Comparison of ENCODE assay signal across 8 mouse cellular contexts in the genomic region with DNA sequence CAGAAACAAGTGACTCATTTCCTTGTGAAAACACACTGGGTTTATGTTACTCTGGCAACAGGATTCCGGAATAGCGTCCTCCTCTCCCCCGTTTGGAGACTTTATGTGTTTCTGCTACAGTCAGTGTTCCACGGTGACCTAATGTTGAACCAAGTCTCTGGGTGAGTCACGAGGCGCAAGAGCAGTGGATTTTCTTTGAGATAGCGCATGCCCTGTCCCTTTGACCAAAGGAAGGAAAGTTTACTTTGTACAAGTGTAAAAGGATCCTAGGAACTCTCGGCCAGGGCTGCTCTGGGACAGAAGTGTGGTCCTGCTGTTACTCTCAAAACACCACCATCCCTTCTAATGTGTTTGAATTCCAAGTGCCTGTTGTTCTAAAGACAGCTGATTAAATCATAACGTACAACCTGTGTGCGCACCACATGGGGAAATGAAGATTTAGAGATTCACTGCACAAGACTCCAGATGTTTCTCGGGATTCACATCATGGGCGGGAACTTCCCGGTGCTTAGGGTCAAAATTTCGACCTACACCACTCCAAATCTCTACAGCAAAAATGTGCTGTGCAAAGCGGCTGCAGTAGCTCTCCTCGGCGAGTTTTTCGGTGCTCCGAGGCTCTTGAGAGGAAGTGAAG.
DNase-seq lines count a peak whose midpoint lies in the region; ATAC-seq and TF ChIP-seq lines count a peak whose summit lies in the region.

No protein-coding gene starts in this region.

- peak overlapping the region; percentile 62 for H3K4me3 ChIP-seq in gastrocnemius, adult 2 months
- no peak overlapping the region for H3K4me3 ChIP-seq in intestine, embryonic 15.5 days (replicated peaks)
- H3K4me3 ChIP-seq in limb, embryonic 12.5 days (replicated peaks), result no peak overlapping the region
- H3K4me3 ChIP-seq in neural tube, embryonic 11.5 days (ENCODE audit: low read depth, low read length), result no peak overlapping the region
- no peak overlapping the region for H3K4me3 ChIP-seq in midbrain, embryonic 16.5 days (ENCODE audit: low read depth, low read length)

- H3K36me3 ChIP-seq in intestine, embryonic 15.5 days, result no peaks in the 10 kb centered on the region
- H3K36me3 ChIP-seq in limb, embryonic 12.5 days, result no peaks in the 10 kb centered on the region
- no peaks in the 10 kb centered on the region for H3K36me3 ChIP-seq in neural tube, embryonic 11.5 days (ENCODE audit: control insufficient read depth, insufficient read depth, low read length)
- no peaks in the 10 kb centered on the region for H3K36me3 ChIP-seq in midbrain, embryonic 16.5 days (ENCODE audit: control insufficient read depth, insufficient read depth, low read length)

- no peak for TF ChIP-seq CTCF in gastrocnemius, adult 2 months (IDR thresholded peaks at IDR 0.05)

- DNase-seq in MN1 (ENCODE audit: low spot score), result peak; percentile 83
- DNase-seq in adrenal gland, postnatal 14 days, result peak; percentile 71
- DNase-seq in gastrocnemius, adult 2 months, result peak; percentile 62
- DNase-seq in neural tube, embryonic 11.5 days (ENCODE audit: low spot score), result peak; percentile 48
- no peak for DNase-seq in cerebellum, postnatal 36 days

- 19% methylated on average over 19 of the region's 19 CpGs for WGBS in intestine, embryonic 15.5 days
- 47% methylated on average over 19 of the region's 19 CpGs for WGBS in limb, embryonic 12.5 days
- 44% methylated on average over 19 of the region's 19 CpGs for WGBS in neural tube, embryonic 11.5 days
- WGBS in midbrain, embryonic 16.5 days, result 69% methylated on average over 19 of the region's 19 CpGs

- intact Hi-C loops in gastrocnemius, adult 2 months (cut with DNase I), result no loop called here

- H3K9me3 ChIP-seq in intestine, embryonic 15.5 days, result no peaks in the 10 kb centered on the region
- no peaks in the 10 kb centered on the region for H3K9me3 ChIP-seq in limb, embryonic 12.5 days
- H3K9me3 ChIP-seq in neural tube, embryonic 11.5 days (ENCODE audit: control insufficient read depth, low read length), result no peaks in the 10 kb centered on the region
- no peaks in the 10 kb centered on the region for H3K9me3 ChIP-seq in midbrain, embryonic 16.5 days (replicated peaks; ENCODE audit: control insufficient read depth, low read length, poor library complexity, severe bottlenecking)

- peak overlapping the region; percentile 86 for H3K27ac ChIP-seq in gastrocnemius, adult 2 months
- peak overlapping the region; percentile 72 for H3K27ac ChIP-seq in intestine, embryonic 15.5 days
- H3K27ac ChIP-seq in limb, embryonic 12.5 days, result peak overlapping the region; percentile 56
- H3K27ac ChIP-seq in neural tube, embryonic 11.5 days (ENCODE audit: low read depth, low read length), result peak overlapping the region; percentile 23; the same call in 1 of the 2 replicates
- H3K27ac ChIP-seq in midbrain, embryonic 16.5 days (ENCODE audit: low read length), result no peak overlapping the region

- H3K9ac ChIP-seq in intestine, embryonic 15.5 days, result no peak overlapping the region
- no peak overlapping the region for H3K9ac ChIP-seq in limb, embryonic 12.5 days (replicated peaks)
- H3K9ac ChIP-seq in neural tube, embryonic 11.5 days (ENCODE audit: low read length), result no peak overlapping the region
- no peak overlapping the region for H3K9ac ChIP-seq in midbrain, embryonic 16.5 days (ENCODE audit: low read depth, low read length)

- ATAC-seq in intestine, embryonic 15.5 days, result peak; percentile 81
- ATAC-seq in limb, embryonic 12.5 days (ENCODE audit: insufficient number of reproducible peaks, insufficient read depth, low FRiP score, low TSS enrichment, low read depth), result peak; percentile 68; the same call in 1 of the 2 replicates
- no peak for ATAC-seq in neural tube, embryonic 11.5 days (ENCODE audit: insufficient read depth, low FRiP score, low TSS enrichment)
- no peak for ATAC-seq in midbrain, embryonic 16.5 days

- peaks cover 14% of the 10 kb centered on the region; the same call in 1 of the 2 replicates for H3K4me1 ChIP-seq in intestine, embryonic 15.5 days (replicated peaks)
- H3K4me1 ChIP-seq in limb, embryonic 12.5 days (replicated peaks), result peaks cover 17% of the 10 kb centered on the region
- no peaks in the 10 kb centered on the region for H3K4me1 ChIP-seq in neural tube, embryonic 11.5 days (ENCODE audit: control insufficient read depth, insufficient read depth, low read length)
- no peaks in the 10 kb centered on the region for H3K4me1 ChIP-seq in midbrain, embryonic 16.5 days (ENCODE audit: control insufficient read depth, insufficient read depth, low read length)

- no peaks in the 10 kb centered on the region for H3K27me3 ChIP-seq in intestine, embryonic 15.5 days (replicated peaks)
- H3K27me3 ChIP-seq in limb, embryonic 12.5 days, result no peaks in the 10 kb centered on the region
- H3K27me3 ChIP-seq in neural tube, embryonic 11.5 days (ENCODE audit: control insufficient read depth, insufficient read depth, low read length), result no peaks in the 10 kb centered on the region
- no peaks in the 10 kb centered on the region for H3K27me3 ChIP-seq in midbrain, embryonic 16.5 days (ENCODE audit: control insufficient read depth, insufficient read depth, low read depth, low read length)

- peak overlapping the region; percentile 48 for H3K4me2 ChIP-seq in intestine, embryonic 15.5 days (replicated peaks)
- H3K4me2 ChIP-seq in limb, embryonic 12.5 days, result peak overlapping the region; percentile 24
- no peak overlapping the region for H3K4me2 ChIP-seq in neural tube, embryonic 11.5 days (ENCODE audit: low read depth)
- no peak overlapping the region for H3K4me2 ChIP-seq in midbrain, embryonic 16.5 days (ENCODE audit: low read length)

Comparison
In these comparisons a context has a peak if more than half of its experiments do, and no peak if none do; other contexts are left out.
1. DNase-seq: peak in MN1 (single experiment), adrenal gland, postnatal 14 days (single experiment), gastrocnemius, adult 2 months (single experiment) and neural tube, embryonic 11.5 days (single experiment); none in cerebellum, postnatal 36 days (0 of 2).
2. ATAC-seq: peak in intestine, embryonic 15.5 days (single experiment) and limb, embryonic 12.5 days (single experiment); none in neural tube, embryonic 11.5 days (single experiment) and midbrain, embryonic 16.5 days (single experiment).
3. H3K4me2 ChIP-seq: peak in intestine, embryonic 15.5 days (single experiment) and limb, embryonic 12.5 days (single experiment); none in neural tube, embryonic 11.5 days (single experiment) and midbrain, embryonic 16.5 days (single experiment).